Mouse (Mus musculus) liver, adult 2 months (tissue): ENCODE results near the gene Col15a1. TPM values are rescaled to one million over a fixed set of nuclear protein-coding genes. Genes with fewer than 3 reads are reported as not detected.

Source experiments
- DNase-seq: peaks from one replicate; pipeline ENCODE4 v3.0.0-alpha.2; 2011; ENCODE audit warnings: low read depth, low spot score; ENCODE audit errors: extremely low read depth
- H3K27ac ChIP-seq: fragments of 200-500 bp; replicated peaks from 2 replicates; pipeline ENCODE4 v1.5.1; 2012; ENCODE audit warnings: low read depth, mild to moderate bottlenecking, control low read depth, inconsistent platforms, low read length; ENCODE audit not compliant: insufficient read depth
- H3K27me3 ChIP-seq: fragments of 200-500 bp; 2 replicates; pipeline ENCODE4 v1.6.1; 2012; ENCODE audit warnings: mild to moderate bottlenecking, moderate library complexity, low read length, inconsistent platforms; ENCODE audit not compliant: control insufficient read depth, insufficient read depth
- H3K36me3 ChIP-seq: fragments of 200-500 bp; 2 replicates; pipeline ENCODE4 v1.6.1; 2012; ENCODE audit warnings: low read length, inconsistent platforms; ENCODE audit not compliant: control insufficient read depth, insufficient read depth
- H3K4me1 ChIP-seq: fragments of 200-500 bp; 2 replicates; pipeline ENCODE4 v1.6.1; 2011; ENCODE audit warnings: low read length; ENCODE audit not compliant: control insufficient read depth, insufficient read depth
- H3K4me3 ChIP-seq: fragments of 200-500 bp; 2 replicates; pipeline ENCODE4 v1.5.1; 2011; ENCODE audit warnings: low read depth, mild to moderate bottlenecking, control low read depth, low read length, moderate library complexity; ENCODE audit not compliant: insufficient read depth
- H3K79me2 ChIP-seq: fragments of 200-500 bp; 2 replicates; pipeline ENCODE4 v1.6.1; 2012; ENCODE audit warnings: inconsistent platforms, mild to moderate bottlenecking, low read length, moderate library complexity; ENCODE audit not compliant: control insufficient read depth, insufficient read depth
- H3K9ac ChIP-seq: fragments of 200-500 bp; 2 replicates; pipeline ENCODE4 v1.6.1; 2012; ENCODE audit warnings: low read depth, mild to moderate bottlenecking, control low read depth, inconsistent platforms, low read length
- CTCF ChIP-seq: fragments of 200-500 bp; IDR thresholded peaks from 2 replicates; pipeline ENCODE4 v1.5.1; 2011; ENCODE audit warnings: low read depth, low read length, control low read depth
- POLR2A ChIP-seq: fragments of 200-500 bp; IDR thresholded peaks from 2 replicates; pipeline ENCODE4 v1.6.1; 2011; ENCODE audit warnings: low read length, control low read depth; ENCODE audit not compliant: insufficient read depth; ENCODE audit errors: extremely low read depth
- WGBS: fragments of 180-500 bp; shearing (Covaris S2); methylation state at CpG from one replicate; pipeline ENCODE4 v1.1.7; 2018; 5-methylcytosine and 5-hydroxymethylcytosine counted together
- polyA plus RNA-seq: library from polyadenylated mRNA; depleted of rRNA; stranded (reverse); fragments of >200 nt; gene quantifications from 2 replicates; pipeline ENCODE4 v1.2.3, GENCODE M21; 2012
- total RNA-seq: library from RNA; depleted of rRNA; stranded (reverse); fragments of >200 nt; gene quantifications from 2 replicates; pipeline ENCODE4 v1.2.3, GENCODE M21; 2014

The Col15a1 gene
- total and polyA plus RNA-seq, 2 experiments = 4.9 TPM

GRCm38 (mm10) chr4:47284874-47285273 lies 76.9 kb downstream of the Col15a1 start:
- TF ChIP-seq POLR2A (no peak), CTCF (no peak)
- H3K27me3 ChIP-seq = no peaks in the 10 kb centered on the region
- no peak overlapping the region for H3K4me3 ChIP-seq
- 84% methylated on average over 9 of the region's 9 CpGs for WGBS
- no peak overlapping the region for H3K27ac ChIP-seq
- H3K79me2 ChIP-seq = no peaks in the 10 kb centered on the region
- DNase-seq = no peak
- no peaks in the 10 kb centered on the region for H3K36me3 ChIP-seq
- H3K4me1 ChIP-seq = no peaks in the 10 kb centered on the region
- no peak overlapping the region for H3K9ac ChIP-seq

GRCm38 (mm10) chr4:47286599-47287147 lies 78.7 kb downstream of the Col15a1 start:
- 91% methylated on average over 3 of the region's 3 CpGs for WGBS

GRCm38 (mm10) chr4:47287468-47287867 lies 79.5 kb downstream of the Col15a1 start:
- no peak overlapping the region for H3K9ac ChIP-seq
- 83% methylated on average over 4 of the region's 4 CpGs for WGBS
- H3K79me2 ChIP-seq = no peaks in the 10 kb centered on the region

More at GRCm38 (mm10) chr4:47286599-47287147, 78.7 kb downstream of the Col15a1 start:
- no peaks in the 10 kb centered on the region for H3K79me2 ChIP-seq
- peaks cover 2% of the 10 kb centered on the region; the same call in 1 of the 2 replicates for H3K4me1 ChIP-seq
- no peak overlapping the region for H3K4me3 ChIP-seq
- no peak overlapping the region for H3K9ac ChIP-seq
- DNase-seq = no peak
- TF ChIP-seq POLR2A (no peak), CTCF (no peak)
- H3K27ac ChIP-seq = no peak overlapping the region
- no peaks in the 10 kb centered on the region for H3K27me3 ChIP-seq
- no peaks in the 10 kb centered on the region for H3K36me3 ChIP-seq

DNA sequence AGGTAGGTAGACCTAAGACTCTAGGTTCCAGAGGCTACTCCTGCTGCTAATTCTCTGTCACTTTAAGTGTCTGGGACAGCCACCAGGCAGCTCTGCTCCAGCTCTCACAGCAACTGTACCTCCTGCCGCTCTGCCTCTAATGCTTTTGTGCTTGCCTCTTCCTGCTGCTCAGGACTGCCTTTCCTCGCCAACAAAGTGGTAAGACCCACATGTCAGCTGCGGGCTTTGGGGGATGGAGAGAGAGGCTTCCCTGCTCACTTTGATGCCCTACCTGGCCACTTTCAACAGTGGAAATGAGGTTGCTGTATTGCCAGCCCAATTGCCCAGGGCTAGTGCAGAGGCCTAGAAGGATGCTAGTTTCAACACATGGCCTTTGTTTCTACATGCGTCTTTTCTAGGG lies 80.3 kb downstream of the Col15a1 start:
- no peak overlapping the region for H3K9ac ChIP-seq
- no peaks in the 10 kb centered on the region for H3K27me3 ChIP-seq
- H3K27ac ChIP-seq = no peak overlapping the region
- DNase-seq = no peak
- no peaks in the 10 kb centered on the region for H3K79me2 ChIP-seq
- peaks cover 8% of the 10 kb centered on the region; the same call in 1 of the 2 replicates for H3K4me1 ChIP-seq
- no peak for TF ChIP-seq CTCF
- TF ChIP-seq POLR2A = no peak
- WGBS = 88% methylated on average over 4 of the region's 4 CpGs
- no peaks in the 10 kb centered on the region for H3K36me3 ChIP-seq
- H3K4me3 ChIP-seq = no peak overlapping the region

More at GRCm38 (mm10) chr4:47287468-47287867, 79.5 kb downstream of the Col15a1 start:
- H3K4me3 ChIP-seq = no peak overlapping the region
- no peaks in the 10 kb centered on the region for H3K27me3 ChIP-seq
- DNase-seq = no peak
- TF ChIP-seq POLR2A (no peak), CTCF (no peak)
- H3K27ac ChIP-seq = no peak overlapping the region
- H3K36me3 ChIP-seq = no peaks in the 10 kb centered on the region
- peaks cover 2% of the 10 kb centered on the region; the same call in 1 of the 2 replicates for H3K4me1 ChIP-seq

DNA sequence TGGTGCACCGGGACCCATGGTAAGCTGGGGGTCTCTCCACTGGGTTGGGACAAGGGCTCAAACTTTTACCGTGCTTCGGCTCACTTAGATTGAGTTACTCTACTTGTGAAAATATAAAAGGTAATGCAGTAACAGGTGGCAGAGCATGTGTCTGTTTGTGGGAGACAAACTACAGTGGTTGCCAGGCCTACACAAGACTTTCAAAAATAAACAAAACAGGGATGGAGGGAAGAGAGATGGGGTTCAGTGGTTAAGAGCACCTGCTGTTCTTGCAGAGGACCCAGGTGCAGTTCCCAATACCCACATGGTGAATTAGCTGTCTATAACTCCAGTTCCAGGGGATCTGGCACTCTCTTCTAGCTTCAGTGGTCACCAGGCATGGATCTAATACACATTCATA lies 81.6 kb downstream of the Col15a1 start:
- Histone ChIP-seq H3K79me2 (no peaks in the 10 kb centered on the region), H3K4me1 (peaks cover 13% of the 10 kb centered on the region; the same call in 1 of the 2 replicates), H3K27ac (no peak overlapping the region), H3K27me3 (no peaks in the 10 kb centered on the region), H3K4me3 (no peak overlapping the region), H3K9ac (no peak overlapping the region), H3K36me3 (no peaks in the 10 kb centered on the region)
- WGBS = 94% methylated on average over 3 of the region's 3 CpGs
- TF ChIP-seq CTCF (no peak), POLR2A (no peak)
- DNase-seq = no peak

GRCm38 (mm10) chr4:47290448-47290847 lies 82.5 kb downstream of the Col15a1 start:
- no peaks in the 10 kb centered on the region for H3K27me3 ChIP-seq
- no peak overlapping the region for H3K27ac ChIP-seq
- H3K9ac ChIP-seq = no peak overlapping the region
- H3K4me3 ChIP-seq = no peak overlapping the region
- H3K36me3 ChIP-seq = no peaks in the 10 kb centered on the region
- TF ChIP-seq POLR2A = no peak
- H3K4me1 ChIP-seq = peaks cover 18% of the 10 kb centered on the region; the same call in 1 of the 2 replicates
- no peak for DNase-seq
- WGBS = 55% methylated on average over 2 of the region's 2 CpGs
- H3K79me2 ChIP-seq = no peaks in the 10 kb centered on the region
